Mouse (Mus musculus) stomach, adult 2 months (tissue): ENCODE measurements around the gene Emc6. TPM values are rescaled to one million over a fixed set of nuclear protein-coding genes. Genes with fewer than 3 reads are reported as not detected.

Experiments
- polyA plus RNA-seq: library from polyadenylated mRNA; depleted of rRNA; stranded (reverse); fragments of >200 nt; gene quantifications from 2 replicates; pipeline ENCODE4 v1.2.3, GENCODE M21; 2012; rRNA removed

Emc6 gene
- polyA plus RNA-seq = 24.6 and 59.8 TPM in 2 replicates

DNA sequence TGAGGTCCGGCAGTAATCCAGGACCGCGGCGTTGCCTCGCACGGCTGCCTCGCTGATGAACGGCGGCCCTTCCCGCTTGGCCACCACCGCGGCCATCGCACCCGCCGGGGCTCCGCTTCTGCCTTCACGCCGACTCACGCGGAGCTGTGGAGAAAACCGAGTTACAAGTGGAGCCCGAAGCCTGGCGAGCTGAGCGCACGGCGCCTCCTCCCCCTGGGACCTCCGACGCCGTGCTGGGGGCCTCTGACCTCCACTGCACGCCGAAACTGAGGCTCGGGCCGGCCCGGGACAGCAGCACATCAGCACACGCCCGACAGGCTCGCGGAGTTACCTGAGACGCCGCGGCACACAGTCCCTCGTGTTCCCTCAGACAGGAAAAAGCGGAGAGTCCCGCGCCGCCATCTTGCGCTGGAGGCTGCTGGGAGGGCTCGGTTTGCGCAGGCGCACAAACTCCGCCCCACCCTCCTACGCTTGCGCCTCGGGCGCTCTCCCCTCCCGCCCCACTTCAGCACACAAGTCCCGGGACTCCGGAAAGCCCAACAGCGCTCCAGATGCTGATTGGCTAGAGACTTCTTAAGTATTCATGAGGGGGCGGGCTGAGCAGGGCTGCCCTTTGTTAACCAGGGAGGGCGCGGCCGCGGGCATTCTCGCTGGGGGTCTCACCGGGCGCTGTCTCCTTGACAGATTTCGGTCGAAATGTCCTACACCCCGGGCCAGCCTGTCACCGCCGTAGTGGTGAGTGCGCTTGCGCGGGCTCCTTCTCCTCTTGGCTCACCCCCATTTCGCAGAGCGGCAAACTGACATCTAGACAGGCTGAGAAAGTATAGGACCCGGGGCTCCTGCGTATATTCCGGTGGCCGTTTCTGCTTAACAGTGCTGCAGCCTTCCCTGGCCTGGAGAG is at the start of gene Emc6, which contains the start of gene Tax1bp3:
Emc6 (minus strand) TSS at position 430 of the 901 bp plus-strand sequence.
Tax1bp3 (plus strand) TSS at position 476 of the 901 bp plus-strand sequence.

DNA sequence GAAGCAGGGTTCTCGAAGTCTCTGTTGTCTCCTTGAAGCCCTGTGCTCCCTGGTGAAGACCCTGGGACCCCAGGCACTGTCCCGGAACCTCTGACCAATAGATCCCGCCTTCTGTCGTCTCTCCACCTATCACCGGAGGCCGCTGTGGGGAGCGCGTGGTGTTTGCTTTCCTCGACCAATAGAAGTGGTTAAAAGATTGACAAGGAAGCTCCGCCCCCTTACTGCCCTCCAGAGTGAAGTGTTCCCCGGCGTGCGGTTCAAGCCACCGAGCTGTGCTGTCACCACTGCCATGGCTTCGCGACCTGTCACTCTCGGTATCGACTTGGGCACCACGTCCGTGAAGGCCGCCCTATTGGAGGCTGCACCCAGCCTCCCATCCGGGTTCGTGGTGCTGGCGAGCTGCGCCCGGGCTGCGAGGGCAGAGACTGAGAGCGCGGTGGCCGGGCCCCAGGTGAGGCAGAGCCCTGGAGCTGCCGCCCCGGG is 22.4 kb upstream of the Emc6 start, which contains the start of gene Shpk:
Shpk (plus strand) TSS at position 231 of the 483 bp plus-strand sequence.

DNA sequence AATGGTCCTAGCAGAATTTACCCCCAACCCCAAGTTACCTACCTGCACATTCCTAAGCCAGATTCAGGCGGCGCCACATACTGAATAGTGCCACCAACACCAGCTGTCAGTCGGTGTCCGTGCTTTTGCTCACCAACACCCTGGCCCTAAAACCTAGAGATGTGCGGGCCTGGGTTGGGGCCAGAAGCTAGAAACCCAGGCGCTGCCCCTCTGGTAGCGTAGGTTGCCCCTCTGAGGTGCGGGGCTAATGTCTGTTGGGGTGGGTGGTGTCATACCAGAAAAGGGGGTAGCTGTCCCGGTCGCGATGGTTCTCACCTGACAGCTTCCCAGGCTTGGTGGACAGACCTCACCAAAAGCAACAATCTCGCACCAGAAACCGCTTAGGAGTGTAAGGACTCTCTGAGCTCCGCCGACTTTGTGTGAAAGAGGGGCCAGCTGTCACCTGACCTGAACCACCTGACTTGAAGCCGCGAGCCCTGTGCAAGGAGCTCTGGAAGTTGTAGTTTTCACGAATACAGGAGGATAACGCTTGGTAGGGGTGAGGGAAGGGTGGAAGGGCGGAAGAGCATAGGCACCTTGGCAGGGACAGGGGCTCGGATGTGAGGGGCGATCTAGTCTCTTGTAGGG is 21.9 kb upstream of the Emc6 start, which contains the start of gene Ctns:
Ctns (minus strand) TSS at position 440 of the 627 bp plus-strand sequence.

DNA sequence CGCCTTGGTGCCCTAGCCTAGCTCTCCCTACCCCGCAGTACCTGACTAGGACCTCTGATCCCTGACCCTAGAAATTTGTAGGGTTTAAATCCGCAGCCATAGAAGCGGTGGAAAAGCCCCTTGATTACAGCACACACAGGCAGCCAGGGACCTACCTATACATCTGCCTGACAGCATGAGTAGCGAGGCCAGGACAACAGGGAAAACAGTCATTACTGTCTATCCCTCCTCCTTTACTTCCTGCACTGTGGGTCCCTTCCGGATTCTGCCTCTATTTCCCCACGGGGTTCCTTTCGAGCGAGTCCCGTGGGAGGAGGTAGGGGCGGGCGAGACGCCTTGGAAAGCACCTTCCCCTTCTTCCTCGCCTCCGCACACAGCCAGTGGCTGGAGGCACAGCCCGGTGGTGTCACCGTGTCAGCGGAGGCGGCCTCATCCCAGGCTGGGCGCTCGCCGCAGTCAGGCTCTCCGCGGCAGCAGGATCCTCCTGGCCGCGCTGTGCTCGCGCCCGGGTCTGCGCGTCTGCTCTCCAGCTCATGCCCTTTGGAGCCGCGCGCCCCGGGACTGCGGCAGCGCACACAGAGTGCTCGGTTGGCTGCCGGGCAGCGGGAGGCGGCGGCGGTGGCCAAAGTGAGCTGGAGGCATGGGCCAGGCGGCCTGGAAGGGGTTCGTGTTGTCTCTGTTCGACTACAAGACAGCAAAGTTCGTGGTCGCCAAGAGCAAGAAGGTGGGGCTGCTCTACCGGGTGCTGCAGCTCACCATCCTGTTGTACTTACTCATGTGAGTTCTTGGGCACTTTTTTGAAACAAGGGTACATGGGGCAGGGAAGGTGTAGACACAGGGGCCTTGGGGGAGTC is 16.7 kb downstream of the Emc6 start, which contains the start of gene P2rx5:
P2rx5 (plus strand) TSS at position 465 of the 854 bp plus-strand sequence.

DNA sequence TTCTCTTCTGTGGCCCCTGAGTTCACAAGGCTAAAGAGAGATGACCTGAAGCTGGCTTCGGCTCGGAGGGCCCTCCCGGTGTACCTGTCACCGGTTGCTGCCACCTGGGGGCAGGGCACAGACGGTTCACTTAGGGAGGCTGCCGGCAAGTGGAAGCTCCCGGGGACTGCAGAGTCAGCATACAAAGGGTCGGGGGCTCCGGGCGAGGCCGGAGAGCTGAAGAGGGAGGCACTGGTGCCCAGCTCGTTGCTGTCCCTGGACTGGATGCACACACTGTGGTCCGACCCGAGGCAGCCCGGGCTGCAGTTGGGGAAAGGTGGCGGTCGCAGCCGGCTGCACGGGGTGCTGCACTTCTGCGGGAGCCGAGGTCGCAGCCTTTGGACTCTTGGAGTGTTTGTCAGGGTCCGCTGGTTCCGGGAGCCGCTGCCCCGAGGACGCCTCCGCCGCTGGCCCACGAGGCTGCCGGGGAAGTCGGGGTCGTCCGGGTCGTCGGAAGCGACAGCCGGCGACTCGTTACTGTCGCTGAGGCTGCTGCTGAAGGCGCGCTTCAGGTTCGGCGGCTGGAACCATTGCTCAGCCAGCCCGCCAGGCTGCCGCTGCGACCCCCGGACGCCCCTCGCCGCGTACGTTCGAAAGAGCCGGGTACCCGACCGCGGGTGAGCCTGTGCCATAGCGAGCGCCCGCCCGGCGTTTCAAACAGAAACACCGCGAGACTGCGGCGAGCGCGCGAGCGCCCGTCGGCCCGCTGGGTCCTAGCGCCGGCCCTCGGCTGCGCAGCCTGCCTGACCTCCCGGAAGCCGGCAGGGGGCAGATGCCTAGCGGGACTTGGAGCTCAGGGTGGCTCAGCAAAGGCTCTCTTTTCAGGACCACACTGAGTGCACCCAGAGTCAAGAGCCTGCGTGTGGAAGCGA is 39.0 kb downstream of the Emc6 start, which contains the start of gene Haspin:
Haspin (minus strand) TSS at position 704 of the 911 bp plus-strand sequence.

Other genes starting within 250 kb of the Emc6 start
- gene Atp2a3, start 215.9 kb downstream of the Emc6 start, polyA plus RNA-seq = 108 and 126 TPM in 2 replicates
- gene P2rx1, start 177.9 kb downstream of the Emc6 start, polyA plus RNA-seq = 2.6 and 3.3 TPM in 2 replicates
- 2.8 and 3.7 TPM in 2 replicates for gene Camkk1, start 158.0 kb downstream of the Emc6 start, polyA plus RNA-seq
- gene Ncbp3, start 129.3 kb downstream of the Emc6 start, polyA plus RNA-seq = 0.52 and 0.67 TPM in 2 replicates
- gene Itgae, start 86.5 kb downstream of the Emc6 start, polyA plus RNA-seq = 0.28 and 0.52 TPM in 2 replicates
- 1.00 and 1.3 TPM in 2 replicates for gene Haspin, start 38.7 kb downstream of the Emc6 start, polyA plus RNA-seq
- gene P2rx5, start 16.6 kb downstream of the Emc6 start, polyA plus RNA-seq = 0.25 and 0.48 TPM in 2 replicates
- gene Tax1bp3, start within 50 bp of the Emc6 start, polyA plus RNA-seq = 70.2 and 75.3 TPM in 2 replicates
- 8.0 and 9.1 TPM in 2 replicates for gene Ctns, start 22.0 kb upstream of the Emc6 start, polyA plus RNA-seq
- gene Shpk, start 22.4 kb upstream of the Emc6 start, polyA plus RNA-seq = 2.5 and 2.7 TPM in 2 replicates
- gene Trpv1, start 57.3 kb upstream of the Emc6 start, polyA plus RNA-seq = 0.09 TPM in 1 of 2 replicates, not detected in the other
- 0.15 and 0.26 TPM in 2 replicates for gene Trpv3, start 90.4 kb upstream of the Emc6 start, polyA plus RNA-seq
- gene Aspa, start 152.6 kb upstream of the Emc6 start, polyA plus RNA-seq = 0.08 and 0.17 TPM in 2 replicates
- gene Gm49340, start 152.7 kb upstream of the Emc6 start, polyA plus RNA-seq = not detected in 2 replicates
- not detected in 2 replicates for gene Spata22, start 152.7 kb upstream of the Emc6 start, polyA plus RNA-seq
- gene Olfr20, start 173.7 kb upstream of the Emc6 start, polyA plus RNA-seq = 0.09 TPM in 1 of 2 replicates, not detected in the other
- not detected in 2 replicates for gene Olfr376, start 194.2 kb upstream of the Emc6 start, polyA plus RNA-seq
- not detected in 2 replicates for gene Olfr1, start 222.6 kb upstream of the Emc6 start, polyA plus RNA-seq